Mouse (Mus musculus): ENCODE results near the gene Rsph1. TPM values are rescaled to one million over a fixed set of nuclear protein-coding genes. Genes with fewer than 3 reads are reported as not detected.

Rsph1 gene
- polyA plus RNA-seq, 1 experiment from 2014 or later: 0.46 TPM

GRCm38 (mm10) chr17:31216068-31216955 lies 60.9 kb downstream of the Rsph1 start:
- H3K36me3 ChIP-seq: no peaks in the 10 kb centered on the region
- H3K27ac ChIP-seq: no peak overlapping the region
- no peak overlapping the region for H3K9ac ChIP-seq
- no peaks in the 10 kb centered on the region for H3K9me3 ChIP-seq
- ATAC-seq (ENCODE audit: insufficient number of reproducible peaks, insufficient read depth, low FRiP score, low TSS enrichment, low read depth): no peak
- no peak overlapping the region for H3K4me2 ChIP-seq
- WGBS: 37% methylated on average over 5 of the region's 5 CpGs
- H3K4me3 ChIP-seq: no peak overlapping the region
- H3K27me3 ChIP-seq: no peaks in the 10 kb centered on the region
- H3K4me1 ChIP-seq: peaks cover 3% of the 10 kb centered on the region; the same call in 1 of the 2 replicates

GRCm38 (mm10) chr17:31211881-31212280 lies 65.3 kb downstream of the Rsph1 start:
- Histone ChIP-seq H3K27me3 (no peaks in the 10 kb centered on the region), H3K36me3 (no peaks in the 10 kb centered on the region), H3K4me3 (no peak overlapping the region), H3K9ac (no peak overlapping the region), H3K4me1 (no peaks in the 10 kb centered on the region), H3K9me3 (no peaks in the 10 kb centered on the region), H3K4me2 (no peak overlapping the region), H3K27ac (no peak overlapping the region)
- WGBS: 88% methylated on average over 6 of the region's 6 CpGs
- ATAC-seq (ENCODE audit: insufficient number of reproducible peaks, insufficient read depth, low FRiP score, low TSS enrichment, low read depth): no peak

- Histone ChIP-seq H3K9ac (no peak overlapping the region), H3K27me3 (no peaks in the 10 kb centered on the region), H3K4me1 (no peaks in the 10 kb centered on the region), H3K27ac (no peak overlapping the region), H3K36me3 (no peaks in the 10 kb centered on the region), H3K4me2 (no peak overlapping the region), H3K9me3 (no peaks in the 10 kb centered on the region), H3K4me3 (no peak overlapping the region)
- 89% methylated on average over 7 of the region's 7 CpGs for WGBS
- no peak for ATAC-seq (ENCODE audit: insufficient number of reproducible peaks, insufficient read depth, low FRiP score, low TSS enrichment, low read depth)
These were observed 66.9 kb downstream of the Rsph1 start for GRCm38 (mm10) chr17:31210299-31210698.

GRCm38 (mm10) chr17:31209376-31209930 lies 67.7 kb downstream of the Rsph1 start:
- no peaks in the 10 kb centered on the region for H3K4me1 ChIP-seq

GRCm38 (mm10) chr17:31208654-31209053 lies 68.5 kb downstream of the Rsph1 start:
- Histone ChIP-seq H3K4me2 (no peak overlapping the region), H3K9me3 (no peaks in the 10 kb centered on the region), H3K27me3 (no peaks in the 10 kb centered on the region), H3K27ac (no peak overlapping the region), H3K36me3 (no peaks in the 10 kb centered on the region), H3K9ac (no peak overlapping the region), H3K4me3 (no peak overlapping the region), H3K4me1 (no peaks in the 10 kb centered on the region)
- no peak for ATAC-seq (ENCODE audit: insufficient number of reproducible peaks, insufficient read depth, low FRiP score, low TSS enrichment, low read depth)
- WGBS: 86% methylated on average over 8 of the region's 8 CpGs

More at GRCm38 (mm10) chr17:31209376-31209930, 67.7 kb downstream of the Rsph1 start:
- Histone ChIP-seq H3K27me3 (no peaks in the 10 kb centered on the region), H3K4me2 (no peak overlapping the region), H3K27ac (no peak overlapping the region), H3K9me3 (no peaks in the 10 kb centered on the region), H3K36me3 (no peaks in the 10 kb centered on the region), H3K4me3 (no peak overlapping the region), H3K9ac (no peak overlapping the region)
- 91% methylated on average over 11 of the region's 11 CpGs for WGBS
- ATAC-seq (ENCODE audit: insufficient number of reproducible peaks, insufficient read depth, low FRiP score, low TSS enrichment, low read depth): no peak

GRCm38 (mm10) chr17:31207771-31208334 lies 69.3 kb downstream of the Rsph1 start, which contains the start of gene Ubash3a:
Ubash3a (plus strand) TSS chr17:31207873.
- 81% methylated on average over 12 of the region's 12 CpGs for WGBS
- Histone ChIP-seq H3K4me1 (no peaks in the 10 kb centered on the region), H3K9me3 (no peaks in the 10 kb centered on the region), H3K9ac (no peak within 1 kb of the TSS), H3K27me3 (no peaks in the 10 kb centered on the region), H3K36me3 (no peaks in the 10 kb centered on the region), H3K4me3 (no peak within 1 kb of the TSS), H3K27ac (no peak within 1 kb of the TSS), H3K4me2 (no peak within 1 kb of the TSS)
- ATAC-seq (ENCODE audit: insufficient number of reproducible peaks, insufficient read depth, low FRiP score, low TSS enrichment, low read depth): no peak

Other genes with a start within 250 kb of the Rsph1 start
- gene Abcg1, start 219.7 kb downstream of the Rsph1 start, polyA plus RNA-seq (2015; fragmentation: Nextera tagmentation; extraction: Ambion mirVana): 14.2 and 14.9 TPM in 2 replicates
- 5.7 TPM in 1 of 2 replicates, not detected in the other for gene Tff3, start 147.7 kb downstream of the Rsph1 start, polyA plus RNA-seq (2015; fragmentation: Nextera tagmentation; extraction: Ambion mirVana)
- not detected in 2 replicates for gene Tff2, start 133.1 kb downstream of the Rsph1 start, polyA plus RNA-seq (2015; fragmentation: Nextera tagmentation; extraction: Ambion mirVana)
- not detected in 2 replicates for gene Tff1, start 112.1 kb downstream of the Rsph1 start, polyA plus RNA-seq (2015; fragmentation: Nextera tagmentation; extraction: Ambion mirVana)
- gene Tmprss3, start 78.4 kb downstream of the Rsph1 start, polyA plus RNA-seq (2015; fragmentation: Nextera tagmentation; extraction: Ambion mirVana): not detected in 2 replicates
- 0.24 and 1.4 TPM in 2 replicates for gene Ubash3a, start 69.5 kb downstream of the Rsph1 start, polyA plus RNA-seq (2015; fragmentation: Nextera tagmentation; extraction: Ambion mirVana)
- 3.2 and 3.8 TPM in 2 replicates for gene Slc37a1, start 9.4 kb upstream of the Rsph1 start, polyA plus RNA-seq (2015; fragmentation: Nextera tagmentation; extraction: Ambion mirVana)
- 21.9 and 25.1 TPM in 2 replicates for gene Pde9a, start 108.8 kb upstream of the Rsph1 start, polyA plus RNA-seq (2015; fragmentation: Nextera tagmentation; extraction: Ambion mirVana)
- gene Wdr4, start 242.6 kb upstream of the Rsph1 start, polyA plus RNA-seq (2015; fragmentation: Nextera tagmentation; extraction: Ambion mirVana): 35.7 and 39.0 TPM in 2 replicates
- gene Ndufv3, start 242.7 kb upstream of the Rsph1 start, polyA plus RNA-seq (2015; fragmentation: Nextera tagmentation; extraction: Ambion mirVana): 237 and 238 TPM in 2 replicates

Data from embryonic facial prominence, embryonic 13.5 days (tissue).